Mouse (Mus musculus): ENCODE data around the gene Sema5b.

Gene Sema5b

GRCm38 (mm10) chr16:35704796-35705195 is 163.9 kb downstream of the Sema5b start:
- no peak for DNase-seq (ENCODE audit: low read depth, low spot score)

GRCm38 (mm10) chr16:35707004-35707403 is 166.1 kb downstream of the Sema5b start:
- DNase-seq (ENCODE audit: low read depth, low spot score), result no peak

- DNase-seq (ENCODE audit: low read depth, low spot score), result no peak
Observed at GRCm38 (mm10) chr16:35711004-35711403, 170.1 kb downstream of the Sema5b start.

- DNase-seq (ENCODE audit: low read depth, low spot score), result no peak
Observed at GRCm38 (mm10) chr16:35713606-35714005, 172.7 kb downstream of the Sema5b start.
